Mouse (Mus musculus) MEL (cell line): ENCODE measurements at regions not wholly inside any gene's neighbourhood (a gene's known extent, or its start where the extent isn't known, plus 50 kb on each side); places are given as distances from the start of the nearest gene placed in this dataset.

ENCODE experiments used
- DNase-seq: peaks from one replicate; pipeline ENCODE4 v3.0.0; 2011; ENCODE audit warnings: low read depth, low spot score
- H3K27ac ChIP-seq: 2 replicates; pipeline ENCODE4 v1.5.1; 2012; ENCODE audit warnings: low read depth, mild to moderate bottlenecking, control low read depth, low read length, moderate library complexity; ENCODE audit not compliant: control insufficient read depth
- H3K27me3 ChIP-seq, 2 experiments: fragments of 150-350 bp in 1 of 2; sonication (generic) in 1 of 2; 2 replicates each; pipeline ENCODE4 v1.6.1; 2012; ENCODE audit warnings: low read length in 2 of 2, mild to moderate bottlenecking in 2 of 2, improper control_type of control experiment in 1 of 2, moderate library complexity in 1 of 2; ENCODE audit not compliant: insufficient read depth in 2 of 2, control insufficient read depth in 1 of 2
- H3K36me3 ChIP-seq, 2 experiments: 2 replicates each; pipeline ENCODE4 v1.6.1; 2012 to 2014; ENCODE audit warnings: low read length in 2 of 2, improper control_type of control experiment in 1 of 2, inconsistent platforms in 1 of 2, mild to moderate bottlenecking in 1 of 2; ENCODE audit not compliant: insufficient read depth in 2 of 2, control insufficient read depth in 1 of 2
- H3K4me1 ChIP-seq, 2 experiments: fragments of 150-350 bp in 1 of 2; sonication (generic) in 1 of 2; 2 replicates each; pipeline ENCODE4 v1.6.1; 2012; ENCODE audit warnings: low read length in 2 of 2, improper control_type of control experiment in 1 of 2, mild to moderate bottlenecking in 1 of 2; ENCODE audit not compliant: insufficient read depth in 2 of 2, control insufficient read depth in 1 of 2
- H3K4me3 ChIP-seq, 2 experiments: fragments of 150-350 bp in 1 of 2; sonication (generic) in 1 of 2; 2 replicates each; pipeline ENCODE4 v1.5.1; 2012; ENCODE audit warnings: low read depth in 2 of 2, low read length in 2 of 2, mild to moderate bottlenecking in 2 of 2, moderate library complexity in 2 of 2, control low read depth in 1 of 2, improper control_type of control experiment in 1 of 2; ENCODE audit not compliant: control insufficient read depth in 1 of 2, insufficient read depth in 1 of 2
- H3K79me2 ChIP-seq: 2 replicates; pipeline ENCODE4 v1.6.1; 2012; ENCODE audit warnings: mild to moderate bottlenecking, low read length, moderate library complexity; ENCODE audit not compliant: control insufficient read depth, poor library complexity, insufficient read depth
- H3K9ac ChIP-seq: 2 replicates; pipeline ENCODE4 v1.6.1; 2012; ENCODE audit warnings: low read depth, mild to moderate bottlenecking, control low read depth, low read length, moderate library complexity; ENCODE audit not compliant: control insufficient read depth, poor library complexity, severe bottlenecking
- H3K9me3 ChIP-seq: fragments of 150-350 bp; sonication (generic); replicated peaks from 2 replicates; pipeline ENCODE4 v1.6.1; 2012; ENCODE audit warnings: mild to moderate bottlenecking, low read length, improper control_type of control experiment, moderate library complexity; ENCODE audit not compliant: insufficient read depth
- BHLHE40 ChIP-seq: IDR thresholded peaks from 2 replicates; pipeline ENCODE4 v1.6.1; 2012; ENCODE audit warnings: low read depth, mild to moderate bottlenecking, inconsistent platforms, low read length, improper control_type of control experiment, borderline replicate concordance
- CHD1 ChIP-seq: IDR thresholded peaks from 2 replicates; pipeline ENCODE4 v1.6.1; 2012; ENCODE audit warnings: low read depth, mild to moderate bottlenecking, inconsistent platforms, low read length, improper control_type of control experiment
- CHD2 ChIP-seq: IDR thresholded peaks from 2 replicates; pipeline ENCODE4 v1.6.1; 2011; ENCODE audit warnings: low read length, improper control_type of control experiment
- E2F4 ChIP-seq: IDR thresholded peaks from 2 replicates; pipeline ENCODE4 v1.6.1; 2011; ENCODE audit warnings: low read depth, low read length, improper control_type of control experiment, borderline replicate concordance
- GATA1 ChIP-seq: IDR thresholded peaks from 2 replicates; pipeline ENCODE4 v1.6.1; 2011; ENCODE audit warnings: low read depth, low read length, improper control_type of control experiment
- HCFC1 ChIP-seq: IDR thresholded peaks from 2 replicates; pipeline ENCODE4 v1.6.1; 2012; ENCODE audit warnings: low read depth, mild to moderate bottlenecking, inconsistent platforms, low read length, improper control_type of control experiment, moderate library complexity
- JUND ChIP-seq: IDR thresholded peaks from 2 replicates; pipeline ENCODE4 v1.6.1; 2011; ENCODE audit warnings: low read depth, mild to moderate bottlenecking, improper control_type of control experiment, low read length
- KAT2A ChIP-seq: conservative IDR thresholded peaks from 2 replicates; pipeline ENCODE4 v1.6.1; 2012; ENCODE audit warnings: low read depth, low read length, improper control_type of control experiment, inconsistent platforms
- MAFK ChIP-seq: IDR thresholded peaks from 2 replicates; pipeline ENCODE4 v1.6.1; 2011; ENCODE audit warnings: low read depth, mild to moderate bottlenecking, low read length, improper control_type of control experiment, borderline replicate concordance
- MAZ ChIP-seq: IDR thresholded peaks from 2 replicates; pipeline ENCODE4 v1.6.1; 2012; ENCODE audit warnings: low read depth, mild to moderate bottlenecking, inconsistent platforms, low read length, improper control_type of control experiment
- MYB ChIP-seq: IDR thresholded peaks from 2 replicates; pipeline ENCODE4 v1.6.1; 2011; ENCODE audit warnings: mild to moderate bottlenecking, low read depth, low read length, improper control_type of control experiment
- NELFE ChIP-seq: IDR thresholded peaks from 2 replicates; pipeline ENCODE4 v1.6.1; 2011; ENCODE audit warnings: low read depth, low read length, improper control_type of control experiment
- POLR2A ChIP-seq, 2 experiments: IDR thresholded peaks; 2 replicates each; pipeline ENCODE4 v1.6.1; 2011 to 2012; ENCODE audit warnings: low read length in 2 of 2, mild to moderate bottlenecking in 2 of 2, control low read depth in 1 of 2, improper control_type of control experiment in 1 of 2, low read depth in 1 of 2, moderate library complexity in 1 of 2; ENCODE audit not compliant: control insufficient read depth in 1 of 2, insufficient read depth in 1 of 2, poor library complexity in 1 of 2
- POLR2AphosphoS2 ChIP-seq: IDR thresholded peaks from 2 replicates; pipeline ENCODE4 v1.6.1; 2011; ENCODE audit warnings: low read length, improper control_type of control experiment
- POLR2AphosphoS5 ChIP-seq: IDR thresholded peaks from 2 replicates; pipeline ENCODE4 v1.6.1; 2012; ENCODE audit warnings: low read depth, borderline replicate concordance, mild to moderate bottlenecking, inconsistent platforms, low read length, moderate library complexity, mixed read lengths
- SIN3A ChIP-seq: IDR thresholded peaks from 2 replicates; pipeline ENCODE4 v1.6.1; 2012; ENCODE audit warnings: low read length, improper control_type of control experiment, inconsistent platforms
- SMC3 ChIP-seq: IDR thresholded peaks from 2 replicates; pipeline ENCODE4 v1.6.1; 2011; ENCODE audit warnings: low read depth, low read length, improper control_type of control experiment
- TBP ChIP-seq: IDR thresholded peaks from 2 replicates; pipeline ENCODE4 v1.8.0; 2011; ENCODE audit warnings: low read depth, low read length, improper control_type of control experiment
- UBTF ChIP-seq: IDR thresholded peaks from 2 replicates; pipeline ENCODE4 v1.6.1; 2012; ENCODE audit warnings: low read depth, mild to moderate bottlenecking, inconsistent platforms, low read length, improper control_type of control experiment, moderate library complexity, borderline replicate concordance; ENCODE audit not compliant: insufficient read depth
- ZC3H11A ChIP-seq: IDR thresholded peaks from 2 replicates; pipeline ENCODE4 v1.6.1; 2012; ENCODE audit warnings: low read depth, mild to moderate bottlenecking, inconsistent platforms, low read length, improper control_type of control experiment
- ZNF384 ChIP-seq: IDR thresholded peaks from 2 replicates; pipeline ENCODE4 v1.6.1; 2012; ENCODE audit warnings: low read depth, mild to moderate bottlenecking, inconsistent platforms, low read length, improper control_type of control experiment

DNA sequence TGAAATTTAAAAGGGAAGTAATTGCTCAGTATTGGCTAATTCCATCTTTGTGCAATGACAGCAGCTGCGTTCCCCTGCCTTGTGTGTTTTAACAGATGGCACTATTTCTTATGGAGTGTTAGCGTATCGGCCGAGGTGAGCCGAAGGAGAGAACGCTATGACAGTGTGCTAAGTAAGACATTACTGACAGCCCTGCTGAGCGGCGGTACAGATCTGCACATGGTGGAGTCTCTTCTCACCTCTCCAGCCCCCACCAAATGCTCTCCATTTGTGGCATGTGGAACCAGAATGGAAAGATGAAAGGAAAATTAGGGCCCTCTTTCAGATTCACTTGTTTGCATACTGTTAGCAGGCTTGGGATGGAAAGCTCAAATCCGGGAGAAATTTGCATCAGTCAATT lies 291.5 kb downstream of the Rnf144b start:
- no peak overlapping the region for H3K9ac ChIP-seq
- TF ChIP-seq TBP (no peak), HCFC1 (no peak), UBTF (no peak), NELFE (no peak), MAFK (no peak)
- H3K79me2 ChIP-seq: no peaks in the 10 kb centered on the region
- no peaks in the 10 kb centered on the region for H3K36me3 ChIP-seq
- no peak overlapping the region for H3K4me3 ChIP-seq
- DNase-seq: no peak
- H3K27me3 ChIP-seq: no peaks in the 10 kb centered on the region
- no peaks in the 10 kb centered on the region for H3K9me3 ChIP-seq
- no peak overlapping the region for H3K27ac ChIP-seq
- H3K4me1 ChIP-seq: no peaks in the 10 kb centered on the region

DNA sequence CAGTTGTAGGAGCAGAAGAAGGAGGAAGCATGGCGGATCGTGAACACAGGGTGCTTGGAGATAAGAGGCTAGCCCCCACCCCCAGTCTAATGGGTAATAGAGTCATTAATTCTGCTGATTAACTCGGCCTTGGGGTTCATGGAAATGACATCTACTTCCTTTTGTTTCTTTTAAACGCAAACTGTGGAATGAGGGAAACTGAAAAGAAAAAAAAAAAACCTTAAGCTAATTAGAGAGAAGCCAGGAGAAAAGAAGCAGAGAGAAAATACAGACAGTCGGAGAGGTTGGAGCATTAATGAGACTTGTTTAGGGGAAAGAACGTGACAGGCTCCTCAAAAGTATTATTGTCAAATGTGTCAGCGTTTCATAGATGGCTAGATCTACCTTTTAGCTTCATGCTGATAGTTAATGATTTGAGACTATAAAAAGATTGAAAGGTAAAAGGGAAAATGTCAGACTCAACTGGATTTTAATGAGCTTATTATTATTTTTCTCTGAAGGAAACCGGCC lies 307.5 kb downstream of the Rnf144b start:
- Histone ChIP-seq H3K79me2 (no peaks in the 10 kb centered on the region), H3K9ac (no peak overlapping the region), H3K4me1 (no peaks in the 10 kb centered on the region), H3K27ac (no peak overlapping the region), H3K27me3 (no peaks in the 10 kb centered on the region), H3K36me3 (no peaks in the 10 kb centered on the region), H3K4me3 (no peak overlapping the region), H3K9me3 (no peaks in the 10 kb centered on the region)
- DNase-seq: no peak
- no peak for TF ChIP-seq SIN3A
- TF ChIP-seq NELFE: no peak
- no peak for TF ChIP-seq MAFK
- no peak for TF ChIP-seq KAT2A
- TF ChIP-seq CHD2: no peak
- TF ChIP-seq MAZ: no peak
- TF ChIP-seq ZC3H11A: no peak
- no peak for TF ChIP-seq SMC3
- TF ChIP-seq POLR2AphosphoS2: no peak
- TF ChIP-seq E2F4: no peak
- TF ChIP-seq JUND: no peak
- no peak for TF ChIP-seq ZNF384
- no peak for TF ChIP-seq POLR2AphosphoS5
- no peak for TF ChIP-seq HCFC1
- no peak for TF ChIP-seq POLR2A (IDR thresholded peaks at IDR 0.05; ENCODE audit: control insufficient read depth in 1 of 2, insufficient read depth in 1 of 2, low read depth in 1 of 2, low read length in 2 of 2, poor library complexity in 1 of 2)
- TF ChIP-seq GATA1: no peak
- TF ChIP-seq CHD1: no peak
- no peak for TF ChIP-seq BHLHE40
- TF ChIP-seq MYB: no peak
